Comparison of ENCODE assay signal across 24 mouse cellular contexts in the genomic region with DNA sequence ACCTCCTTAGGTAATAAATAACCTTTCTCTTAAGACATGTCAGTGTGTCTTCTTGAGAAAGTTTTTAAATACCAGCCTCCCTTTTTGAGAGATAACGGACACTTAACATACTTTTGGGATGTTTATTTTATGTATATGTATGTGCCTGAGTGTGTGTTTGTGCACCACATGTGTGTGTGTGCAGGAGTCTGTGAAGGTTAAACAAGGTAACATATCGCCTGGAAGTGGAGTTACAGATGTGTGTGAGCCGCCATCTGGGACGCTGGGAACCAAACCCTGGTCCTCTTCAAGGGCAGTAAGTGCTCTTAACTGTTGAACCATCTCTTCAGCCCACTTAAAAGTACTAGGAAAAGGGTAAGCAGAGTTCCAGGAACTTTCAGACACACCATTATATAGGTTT. TPM values are rescaled to one million over a fixed set of nuclear protein-coding genes. Genes with fewer than 3 reads are reported as not detected.
DNase-seq lines count a peak whose midpoint lies in the region; ATAC-seq and TF ChIP-seq lines count a peak whose summit lies in the region.
"Had no signal": no experiment of that assay in that cellular context is flagged by ENCODE, and none has a peak within 500 bp of the region (broad histone marks: within the 10 kb centered on the region; RNA-seq: fewer than 3 reads in every experiment).

No protein-coding gene starts in this region.

- no peak for TF ChIP-seq POLR2A in lung, adult 2 months (IDR thresholded peaks at IDR 0.05; ENCODE audit: borderline replicate concordance, extremely low read depth, low read depth, low read length)
- no peak for TF ChIP-seq POLR2A in testis, adult 2 months (IDR thresholded peaks at IDR 0.05; ENCODE audit: control insufficient read depth, low read depth, low read length)

- H3K4me2 ChIP-seq in heart, embryonic 15.5 days = 0 out of 2 replicates have a peak overlapping the region, but pooled peaks have one; percentile 79
- H3K4me2 ChIP-seq: embryonic facial prominence, embryonic 15.5 days; hindbrain, embryonic 12.5 days; liver, embryonic 15.5 days; midbrain, embryonic 12.5 days; stomach, embryonic 15.5 days had no signal

- intact Hi-C loops in gastrocnemius, adult 2 months (cut with DNase I) = no loop called here

- ATAC-seq in heart, embryonic 15.5 days (replicated peaks; ENCODE audit: insufficient number of reproducible peaks, insufficient read depth, low FRiP score, low read depth) = no peak
- ATAC-seq: forebrain, embryonic 14.5 days; intestine, postnatal 0 days had no signal

- DNase-seq in gastrocnemius, adult 2 months = no peak
- DNase-seq in gastrocnemius, postnatal 4 days (ENCODE audit: low spot score in 2 of 2) = no peak
- no peak for DNase-seq in heart, postnatal 4 days
- DNase-seq in lung, adult 2 months = no peak
- DNase-seq in lung, postnatal 36 days = no peak
- DNase-seq in testis, postnatal 14 days (ENCODE audit: low spot score) = no peak
- DNase-seq: adrenal gland, postnatal 14 days; cerebellum, adult 8-10 months; cerebellum, postnatal 36 days; embryo, embryonic 11 days; liver; thymus, adult 2 months; thymus, postnatal 4 days had no signal

- TF ChIP-seq CTCF in gastrocnemius, adult 2 months (IDR thresholded peaks at IDR 0.05) = no peak
- TF ChIP-seq CTCF in lung, adult 2 months (IDR thresholded peaks at IDR 0.05; ENCODE audit: insufficient read depth, low read length) = no peak
- no peak for TF ChIP-seq CTCF in testis, adult 2 months (IDR thresholded peaks at IDR 0.05; ENCODE audit: control insufficient read depth, insufficient read depth, insufficient replicate concordance, low read depth, low read length)

- peaks cover 5% of the 10 kb centered on the region for H3K4me1 ChIP-seq in heart, embryonic 15.5 days (replicated peaks)
- peaks cover 5% of the 10 kb centered on the region; the same call in 1 of the 2 replicates for H3K4me1 ChIP-seq in lung, adult 2 months (ENCODE audit: control insufficient read depth, insufficient read depth, low read length)
- H3K4me1 ChIP-seq in testis, adult 2 months (ENCODE audit: control insufficient read depth, insufficient read depth, low read length) = peaks cover 2% of the 10 kb centered on the region; the same call in 1 of the 2 replicates
- H3K4me1 ChIP-seq: stomach, embryonic 15.5 days had no signal

- H3K27ac ChIP-seq in gastrocnemius, adult 2 months = peak overlapping the region; percentile 93; the same call in 1 of the 2 replicates
- H3K27ac ChIP-seq in heart, embryonic 15.5 days = no peak overlapping the region
- no peak overlapping the region for H3K27ac ChIP-seq in testis, adult 2 months (ENCODE audit: control insufficient read depth, insufficient read depth, low read depth, low read length)
- H3K27ac ChIP-seq: embryonic facial prominence, embryonic 15.5 days; hindbrain, embryonic 12.5 days; kidney, embryonic 15.5 days; limb, embryonic 10.5 days; liver, embryonic 15.5 days; midbrain, embryonic 12.5 days; stomach, embryonic 15.5 days had no signal

- H3K9me3 ChIP-seq in heart, embryonic 15.5 days (replicated peaks) = no peaks in the 10 kb centered on the region
- H3K9me3 ChIP-seq: embryonic facial prominence, embryonic 15.5 days; hindbrain, embryonic 12.5 days; kidney, embryonic 15.5 days; limb, embryonic 10.5 days; liver, embryonic 15.5 days; midbrain, embryonic 12.5 days; stomach, embryonic 15.5 days had no signal

- no peaks in the 10 kb centered on the region for H3K27me3 ChIP-seq in heart, embryonic 15.5 days
- no peaks in the 10 kb centered on the region for H3K27me3 ChIP-seq in testis, adult 2 months (ENCODE audit: control insufficient read depth, insufficient read depth, low read length)
- H3K27me3 ChIP-seq: embryonic facial prominence, embryonic 15.5 days; kidney, embryonic 15.5 days; stomach, embryonic 15.5 days had no signal

- H3K9ac ChIP-seq in heart, embryonic 15.5 days = no peak overlapping the region
- H3K9ac ChIP-seq: embryonic facial prominence, embryonic 15.5 days; hindbrain, embryonic 12.5 days; kidney, embryonic 15.5 days; liver, embryonic 15.5 days; midbrain, embryonic 12.5 days; stomach, embryonic 15.5 days had no signal

- H3K36me3 ChIP-seq in heart, embryonic 15.5 days = no peaks in the 10 kb centered on the region
- peaks cover 1% of the 10 kb centered on the region; the same call in 1 of the 2 replicates for H3K36me3 ChIP-seq in testis, adult 2 months (ENCODE audit: control insufficient read depth, insufficient read depth, low read length)
- H3K36me3 ChIP-seq: embryonic facial prominence, embryonic 15.5 days; hindbrain, embryonic 12.5 days; kidney, embryonic 15.5 days; limb, embryonic 10.5 days; liver, embryonic 15.5 days; midbrain, embryonic 12.5 days; stomach, embryonic 15.5 days had no signal

- peak overlapping the region; percentile 94 for H3K4me3 ChIP-seq in gastrocnemius, adult 2 months
- H3K4me3 ChIP-seq in heart, embryonic 15.5 days = no peak overlapping the region
- H3K4me3 ChIP-seq in lung, adult 2 months (replicated peaks; ENCODE audit: extremely low read depth, low read depth, low read length) = peak overlapping the region; percentile 43
- peak overlapping the region; percentile 78 for H3K4me3 ChIP-seq in testis, adult 2 months (ENCODE audit: control insufficient read depth, low read depth, low read length)
- H3K4me3 ChIP-seq: embryonic facial prominence, embryonic 15.5 days; hindbrain, embryonic 12.5 days; kidney, embryonic 15.5 days; limb, embryonic 10.5 days; liver, embryonic 15.5 days; midbrain, embryonic 12.5 days; stomach, embryonic 15.5 days had no signal

- 97% methylated on average over 4 of the region's 4 CpGs for WGBS in heart, embryonic 15.5 days
- 65% methylated on average over 4 of the region's 4 CpGs for WGBS in lung, adult 2 months

RNA-seq across cellular contexts. Expression of gene Arhgap29, which starts 3.2 kb away (rescaled TPM):
- total RNA-seq in gastrocnemius, adult 2 months (2021) = 10 to 100 TPM; 14.0 to 15.6 TPM
- total RNA-seq in gastrocnemius, postnatal 4 days (2021) = 100 to 1,000 TPM in 1 of 2 experiments, 10 to 100 TPM in 1; 87.7 to 101 TPM
- 45.3 and 48.1 TPM in 2 replicates for polyA plus RNA-seq in heart, embryonic 15.5 days (2015; fragmentation: Nextera tagmentation; extraction: Ambion mirVana)
- 100 to 1,000 TPM; 107 to 114 TPM for total RNA-seq in heart, postnatal 4 days (2021)
- 51.0 and 73.8 TPM in 2 replicates for polyA plus RNA-seq in lung, adult 2 months (2012; rRNA removed)
- polyA plus RNA-seq in testis, adult 2 months (2012; rRNA removed) = 72.9 and 78.3 TPM in 2 replicates

Comparison
In these comparisons a context has a peak if more than half of its experiments do, and no peak if none do; other contexts are left out.
1. RNA of gene Arhgap29, which starts 3.2 kb away (total RNA-seq): 107 to 114 TPM in heart, postnatal 4 days and 87.7 to 101 TPM in gastrocnemius, postnatal 4 days; 14.0 to 15.6 TPM in gastrocnemius, adult 2 months; every median in the first group is over 4 times any median in the second.